Mouse (Mus musculus) liver, adult 2 months (tissue): ENCODE data around the gene Olfr1099. TPM values are rescaled to one million over a fixed set of nuclear protein-coding genes. Genes with fewer than 3 reads are reported as not detected.

Source experiments
- DNase-seq: peaks from one replicate; pipeline ENCODE4 v3.0.0-alpha.2; 2011; ENCODE audit warnings: low read depth, low spot score; ENCODE audit errors: extremely low read depth
- H3K27ac ChIP-seq: fragments of 200-500 bp; replicated peaks from 2 replicates; pipeline ENCODE4 v1.5.1; 2012; ENCODE audit warnings: low read depth, mild to moderate bottlenecking, control low read depth, inconsistent platforms, low read length; ENCODE audit not compliant: insufficient read depth
- H3K27me3 ChIP-seq: fragments of 200-500 bp; 2 replicates; pipeline ENCODE4 v1.6.1; 2012; ENCODE audit warnings: mild to moderate bottlenecking, moderate library complexity, low read length, inconsistent platforms; ENCODE audit not compliant: control insufficient read depth, insufficient read depth
- H3K36me3 ChIP-seq: fragments of 200-500 bp; 2 replicates; pipeline ENCODE4 v1.6.1; 2012; ENCODE audit warnings: low read length, inconsistent platforms; ENCODE audit not compliant: control insufficient read depth, insufficient read depth
- H3K4me1 ChIP-seq: fragments of 200-500 bp; 2 replicates; pipeline ENCODE4 v1.6.1; 2011; ENCODE audit warnings: low read length; ENCODE audit not compliant: control insufficient read depth, insufficient read depth
- H3K4me3 ChIP-seq: fragments of 200-500 bp; 2 replicates; pipeline ENCODE4 v1.5.1; 2011; ENCODE audit warnings: low read depth, mild to moderate bottlenecking, control low read depth, low read length, moderate library complexity; ENCODE audit not compliant: insufficient read depth
- H3K79me2 ChIP-seq: fragments of 200-500 bp; 2 replicates; pipeline ENCODE4 v1.6.1; 2012; ENCODE audit warnings: inconsistent platforms, mild to moderate bottlenecking, low read length, moderate library complexity; ENCODE audit not compliant: control insufficient read depth, insufficient read depth
- H3K9ac ChIP-seq: fragments of 200-500 bp; 2 replicates; pipeline ENCODE4 v1.6.1; 2012; ENCODE audit warnings: low read depth, mild to moderate bottlenecking, control low read depth, inconsistent platforms, low read length
- CTCF ChIP-seq: fragments of 200-500 bp; IDR thresholded peaks from 2 replicates; pipeline ENCODE4 v1.5.1; 2011; ENCODE audit warnings: low read depth, low read length, control low read depth
- POLR2A ChIP-seq: fragments of 200-500 bp; IDR thresholded peaks from 2 replicates; pipeline ENCODE4 v1.6.1; 2011; ENCODE audit warnings: low read length, control low read depth; ENCODE audit not compliant: insufficient read depth; ENCODE audit errors: extremely low read depth
- WGBS: fragments of 180-500 bp; shearing (Covaris S2); methylation state at CpG from one replicate; pipeline ENCODE4 v1.1.7; 2018; 5-methylcytosine and 5-hydroxymethylcytosine counted together
- polyA plus RNA-seq: library from polyadenylated mRNA; depleted of rRNA; stranded (reverse); fragments of >200 nt; gene quantifications from 2 replicates; pipeline ENCODE4 v1.2.3, GENCODE M21; 2012; rRNA removed
- total RNA-seq: library from RNA; depleted of rRNA; stranded (reverse); fragments of >200 nt; gene quantifications from 2 replicates; pipeline ENCODE4 v1.2.3, GENCODE M21; 2014; rRNA removed

Olfr1099 gene
- total and polyA plus RNA-seq, 2 experiments, result not detected

- H3K9ac ChIP-seq, result no peak overlapping the region
- no peak overlapping the region for H3K27ac ChIP-seq
- H3K4me3 ChIP-seq, result no peak overlapping the region
- TF ChIP-seq POLR2A, result no peak
- no peak for TF ChIP-seq CTCF
- DNase-seq, result no peak
- WGBS, result 72% methylated on average over 2 of the region's 2 CpGs
- H3K79me2 ChIP-seq, result no peaks in the 10 kb centered on the region
- H3K36me3 ChIP-seq, result no peaks in the 10 kb centered on the region
- no peaks in the 10 kb centered on the region for H3K27me3 ChIP-seq
- no peaks in the 10 kb centered on the region for H3K4me1 ChIP-seq
Measured at GRCm38 (mm10) chr2:86905647-86906046, 54.8 kb downstream of the Olfr1099 start.

Other genes starting within 250 kb of the Olfr1099 start
- gene Olfr1089, start 227.0 kb downstream of the Olfr1099 start, total RNA-seq, result not detected in 2 replicates
- not detected in 2 replicates for gene Olfr1089, start 227.0 kb downstream of the Olfr1099 start, polyA plus RNA-seq
- not detected in 2 replicates for gene Olfr1090, start 201.7 kb downstream of the Olfr1099 start, total RNA-seq
- gene Olfr1090, start 201.7 kb downstream of the Olfr1099 start, polyA plus RNA-seq, result not detected in 2 replicates
- gene Olfr1093, start 178.2 kb downstream of the Olfr1099 start, total RNA-seq, result not detected in 2 replicates
- not detected in 2 replicates for gene Olfr1093, start 178.2 kb downstream of the Olfr1099 start, polyA plus RNA-seq
- gene Olfr141, start 150.7 kb downstream of the Olfr1099 start, total RNA-seq, result not detected in 2 replicates
- gene Olfr141, start 150.7 kb downstream of the Olfr1099 start, polyA plus RNA-seq, result not detected in 2 replicates
- gene Olfr1094, start 136.0 kb downstream of the Olfr1099 start, total RNA-seq, result not detected in 2 replicates
- gene Olfr1094, start 136.0 kb downstream of the Olfr1099 start, polyA plus RNA-seq, result not detected in 2 replicates
- gene Olfr1095, start 109.0 kb downstream of the Olfr1099 start, total RNA-seq, result not detected in 2 replicates
- not detected in 2 replicates for gene Olfr1095, start 109.0 kb downstream of the Olfr1099 start, polyA plus RNA-seq
- not detected in 2 replicates for gene Gm13723, start 85.9 kb downstream of the Olfr1099 start, total RNA-seq
- gene Gm13723, start 85.9 kb downstream of the Olfr1099 start, polyA plus RNA-seq, result not detected in 2 replicates
- gene Olfr1097, start 68.5 kb downstream of the Olfr1099 start, total RNA-seq, result not detected in 2 replicates
- gene Olfr1097, start 68.5 kb downstream of the Olfr1099 start, polyA plus RNA-seq, result not detected in 2 replicates
- not detected in 2 replicates for gene Olfr1098, start 36.1 kb downstream of the Olfr1099 start, total RNA-seq
- not detected in 2 replicates for gene Olfr1098, start 36.1 kb downstream of the Olfr1099 start, polyA plus RNA-seq
- not detected in 2 replicates for gene Olfr1100, start 19.3 kb upstream of the Olfr1099 start, total RNA-seq
- gene Olfr1100, start 19.3 kb upstream of the Olfr1099 start, polyA plus RNA-seq, result not detected in 2 replicates
- not detected in 2 replicates for gene Olfr1101, start 30.5 kb upstream of the Olfr1099 start, total RNA-seq
- not detected in 2 replicates for gene Olfr1101, start 30.5 kb upstream of the Olfr1099 start, polyA plus RNA-seq
- not detected in 2 replicates for gene Olfr1102, start 37.7 kb upstream of the Olfr1099 start, total RNA-seq
- gene Olfr1102, start 37.7 kb upstream of the Olfr1099 start, polyA plus RNA-seq, result not detected in 2 replicates
- not detected in 2 replicates for gene Olfr1104, start 66.4 kb upstream of the Olfr1099 start, total RNA-seq
- not detected in 2 replicates for gene Olfr1104, start 66.4 kb upstream of the Olfr1099 start, polyA plus RNA-seq
- gene Olfr1105, start 75.8 kb upstream of the Olfr1099 start, total RNA-seq, result not detected in 2 replicates
- not detected in 2 replicates for gene Olfr1105, start 75.8 kb upstream of the Olfr1099 start, polyA plus RNA-seq
- not detected in 2 replicates for gene Olfr1106, start 91.6 kb upstream of the Olfr1099 start, total RNA-seq
- not detected in 2 replicates for gene Olfr1106, start 91.6 kb upstream of the Olfr1099 start, polyA plus RNA-seq
- gene Olfr1107, start 115.1 kb upstream of the Olfr1099 start, total RNA-seq, result not detected in 2 replicates
- gene Olfr1107, start 115.1 kb upstream of the Olfr1099 start, polyA plus RNA-seq, result not detected in 2 replicates
- not detected in 2 replicates for gene Olfr1109, start 135.3 kb upstream of the Olfr1099 start, total RNA-seq
- not detected in 2 replicates for gene Olfr1109, start 135.3 kb upstream of the Olfr1099 start, polyA plus RNA-seq
- gene Olfr259, start 153.9 kb upstream of the Olfr1099 start, total RNA-seq, result not detected in 2 replicates
- gene Olfr259, start 153.9 kb upstream of the Olfr1099 start, polyA plus RNA-seq, result not detected in 2 replicates
- gene Olfr1110, start 179.6 kb upstream of the Olfr1099 start, total RNA-seq, result not detected in 2 replicates
- not detected in 2 replicates for gene Olfr1110, start 179.6 kb upstream of the Olfr1099 start, polyA plus RNA-seq
- not detected in 2 replicates for gene Olfr1111, start 191.9 kb upstream of the Olfr1099 start, total RNA-seq
- gene Olfr1111, start 191.9 kb upstream of the Olfr1099 start, polyA plus RNA-seq, result not detected in 2 replicates
- not detected in 2 replicates for gene Olfr1112, start 227.1 kb upstream of the Olfr1099 start, total RNA-seq
- gene Olfr1112, start 227.1 kb upstream of the Olfr1099 start, polyA plus RNA-seq, result not detected in 2 replicates
- not detected in 2 replicates for gene Olfr1113, start 248.3 kb upstream of the Olfr1099 start, total RNA-seq
- gene Olfr1113, start 248.3 kb upstream of the Olfr1099 start, polyA plus RNA-seq, result not detected in 2 replicates